Mouse (Mus musculus) liver, embryonic 14.5 days (tissue): ENCODE data around the gene Map2k7.

Source experiments
- CTCF ChIP-seq: IDR thresholded peaks from 2 replicates; pipeline ENCODE4 v1.5.1; 2016; ENCODE audit warnings: antibody characterized with exemption, low read depth, control low read depth
- EP300 ChIP-seq: IDR thresholded peaks from 2 replicates; pipeline ENCODE4 v1.6.1; 2016; ENCODE audit warnings: antibody characterized with exemption, low read depth

GRCm38 (mm10) chr8:4226323-4226722 lies 12.2 kb upstream of the Map2k7 start:
- TF ChIP-seq EP300 (no peak), CTCF (peak; percentile 15; the same call in 1 of the 2 replicates)
